Mouse (Mus musculus) cerebellum, adult 2 months (tissue): ENCODE results near the gene a. TPM values are rescaled to one million over a fixed set of nuclear protein-coding genes. Genes with fewer than 3 reads are reported as not detected.
"Not testable (repeated sequence)": the region's sequence is repeated elsewhere in the genome, so short reads cannot be mapped to it uniquely, and the experiment has no call there.

ENCODE experiments used
- DNase-seq, 2 experiments: peaks; one replicate each; pipeline ENCODE4 v3.0.0; 2021
- H3K27ac ChIP-seq: fragments of 200-500 bp; 2 replicates; pipeline ENCODE4 v1.5.1; 2012; ENCODE audit warnings: low read length, control low read depth, inconsistent platforms; ENCODE audit not compliant: insufficient read depth
- H3K27me3 ChIP-seq: fragments of 200-500 bp; 2 replicates; pipeline ENCODE4 v1.6.1; 2012; ENCODE audit warnings: inconsistent platforms, mild to moderate bottlenecking, low read length, moderate library complexity; ENCODE audit not compliant: control insufficient read depth, insufficient read depth
- H3K4me1 ChIP-seq: fragments of 200-500 bp; 2 replicates; pipeline ENCODE4 v1.6.1; 2011; ENCODE audit warnings: low read length; ENCODE audit not compliant: control insufficient read depth, insufficient read depth
- H3K4me3 ChIP-seq: fragments of 200-500 bp; replicated peaks from 2 replicates; pipeline ENCODE3; 2011; ENCODE audit warnings: mild to moderate bottlenecking, low read depth, low read length, control low read depth; ENCODE audit not compliant: insufficient read depth
- CTCF ChIP-seq: fragments of 200-500 bp; IDR thresholded peaks from 2 replicates; pipeline ENCODE4 v1.5.1; 2011; ENCODE audit warnings: low read depth, mild to moderate bottlenecking, control low read depth, low read length, moderate library complexity, borderline replicate concordance; ENCODE audit not compliant: insufficient read depth
- POLR2A ChIP-seq: fragments of 200-500 bp; IDR thresholded peaks from 2 replicates; pipeline ENCODE4 v1.6.1; 2011; ENCODE audit warnings: low read length, control low read depth, borderline replicate concordance; ENCODE audit not compliant: insufficient read depth
- WGBS: fragments of 180-500 bp; shearing (Covaris S2); methylation state at CpG from one replicate; pipeline ENCODE4 v1.1.7; 2018; 5-methylcytosine and 5-hydroxymethylcytosine counted together
- polyA plus RNA-seq: library from polyadenylated mRNA; depleted of rRNA; stranded (reverse); fragments of >200 nt; gene quantifications from 2 replicates; pipeline ENCODE4 v1.2.3, GENCODE M21; 2012

a gene
- polyA plus RNA-seq, 1 experiment = 0.28 TPM

DNA sequence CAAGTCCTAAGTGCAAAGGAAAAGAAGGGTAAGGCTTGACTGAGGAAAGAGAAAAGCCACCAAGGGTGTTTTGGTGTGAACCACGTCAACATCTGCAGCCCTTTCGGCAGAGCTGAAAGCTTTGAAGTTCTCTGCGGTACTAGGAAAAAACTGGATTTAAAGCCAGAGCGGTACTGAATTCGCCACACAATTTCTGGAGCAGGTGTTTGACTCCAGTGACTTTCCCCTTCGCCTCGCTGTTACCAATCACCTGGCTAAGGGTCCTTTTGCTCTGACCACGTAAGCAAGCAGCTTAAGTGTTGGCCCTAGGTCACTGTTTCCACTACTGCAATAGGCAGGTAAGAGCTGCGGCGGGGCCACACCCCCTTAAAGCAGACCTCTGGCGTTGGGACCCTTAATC is 214.3 kb downstream of the a start:
- Histone ChIP-seq H3K27me3 (no peaks in the 10 kb centered on the region), H3K27ac (no peak overlapping the region), H3K4me3 (no peak overlapping the region), H3K4me1 (no peaks in the 10 kb centered on the region)
- no peak for DNase-seq
- TF ChIP-seq POLR2A = no peak
- TF ChIP-seq CTCF = no peak
- 95% methylated on average over 11 of the region's 11 CpGs for WGBS

DNA sequence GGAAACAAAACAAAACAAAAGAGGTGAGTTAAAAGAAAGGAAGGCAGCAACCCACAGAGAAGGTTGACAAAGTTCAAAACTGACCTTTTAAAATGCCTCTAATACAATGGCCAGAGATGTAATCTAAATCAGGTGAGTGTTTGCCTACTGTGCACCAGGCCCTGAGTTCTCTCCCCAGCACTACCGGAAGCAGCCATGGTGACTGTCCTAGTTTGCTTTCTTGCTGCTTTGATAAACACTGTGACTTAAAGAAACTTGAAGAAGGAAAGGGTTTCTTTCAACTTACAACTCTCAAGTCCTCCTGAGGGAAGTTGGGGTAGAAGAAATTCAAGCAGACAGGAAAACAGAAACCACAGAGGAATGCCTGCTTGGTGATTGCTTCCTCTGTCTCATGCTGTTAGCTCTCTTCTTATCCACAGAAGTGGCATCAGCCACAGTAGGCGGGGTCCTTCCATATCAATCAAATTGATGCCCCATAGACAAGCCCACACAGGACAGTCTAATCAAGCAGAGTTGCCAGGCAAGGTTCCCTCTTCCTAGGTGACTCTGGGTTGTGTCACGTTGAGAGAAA is 220.0 kb downstream of the a start:
- H3K4me3 ChIP-seq = no peak overlapping the region
- no peak for TF ChIP-seq POLR2A
- no peak for TF ChIP-seq CTCF
- no peaks in the 10 kb centered on the region for H3K27me3 ChIP-seq
- no peak for DNase-seq
- no peak overlapping the region for H3K27ac ChIP-seq
- 78% methylated on average over 3 of the region's 3 CpGs for WGBS
- H3K4me1 ChIP-seq = no peaks in the 10 kb centered on the region

DNA sequence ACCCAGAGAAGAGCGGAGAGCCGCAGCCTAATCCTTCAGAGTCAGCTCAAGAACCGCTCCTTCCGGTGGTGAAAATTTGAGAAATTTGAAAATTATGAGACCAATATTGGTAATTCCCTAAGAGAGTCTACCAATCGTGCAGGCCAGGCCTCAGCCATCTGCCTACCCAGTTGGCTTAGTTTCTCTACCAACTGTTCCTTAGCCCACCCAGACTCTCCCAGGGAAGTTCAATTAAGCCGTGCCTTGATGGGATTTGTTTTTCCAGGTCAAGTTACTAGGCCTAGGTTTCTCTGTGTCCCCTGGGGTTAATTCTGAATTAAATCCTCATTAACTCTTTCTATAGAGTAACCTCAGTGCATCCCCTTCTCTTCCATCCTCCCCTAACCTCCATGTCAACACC is 221.8 kb downstream of the a start:
- 66% methylated on average over 6 of the region's 6 CpGs for WGBS
- DNase-seq = no peak
- Histone ChIP-seq H3K4me1 (no peaks in the 10 kb centered on the region), H3K27ac (no peak overlapping the region), H3K4me3 (no peak overlapping the region), H3K27me3 (no peaks in the 10 kb centered on the region)
- TF ChIP-seq CTCF (no peak), POLR2A (no peak)

DNA sequence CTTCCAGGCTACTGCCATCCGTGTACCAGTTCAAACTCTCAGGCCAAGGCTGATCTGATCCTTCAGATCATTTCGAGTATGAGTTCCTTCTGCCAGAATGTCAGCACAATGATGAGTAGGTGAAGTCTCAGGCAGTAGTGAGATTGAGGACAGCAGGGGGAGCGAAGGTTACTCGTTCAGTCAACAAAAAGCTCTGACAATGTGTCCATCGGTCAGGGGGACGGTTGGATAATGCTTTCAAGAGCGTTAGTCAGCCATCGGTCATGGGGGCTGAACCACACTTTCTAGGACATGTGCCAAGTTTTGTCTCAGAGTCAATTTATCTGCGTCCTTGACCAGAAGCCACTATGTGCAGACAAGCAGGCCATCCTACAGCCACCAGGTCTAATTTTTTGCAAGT is 225.5 kb downstream of the a start:
- H3K4me1 ChIP-seq, H3K4me3 ChIP-seq, H3K27ac ChIP-seq, DNase-seq, H3K27me3 ChIP-seq: not testable (repeated sequence)
- 45% methylated on average over 8 of the region's 9 CpGs for WGBS

- H3K27me3 ChIP-seq, H3K27ac ChIP-seq, H3K4me1 ChIP-seq, DNase-seq: not testable (repeated sequence)
- WGBS = 7% methylated on average over 23 of the region's 26 CpGs
- peak within 1 kb of the TSS; percentile 60 for H3K4me3 ChIP-seq
These were observed 227.1 kb downstream of the a start, which contains the start of gene Gm14226 for GRCm38 (mm10) chr2:155018251-155018755. Gm14226 (plus strand) TSS chr2:155018266.

DNA sequence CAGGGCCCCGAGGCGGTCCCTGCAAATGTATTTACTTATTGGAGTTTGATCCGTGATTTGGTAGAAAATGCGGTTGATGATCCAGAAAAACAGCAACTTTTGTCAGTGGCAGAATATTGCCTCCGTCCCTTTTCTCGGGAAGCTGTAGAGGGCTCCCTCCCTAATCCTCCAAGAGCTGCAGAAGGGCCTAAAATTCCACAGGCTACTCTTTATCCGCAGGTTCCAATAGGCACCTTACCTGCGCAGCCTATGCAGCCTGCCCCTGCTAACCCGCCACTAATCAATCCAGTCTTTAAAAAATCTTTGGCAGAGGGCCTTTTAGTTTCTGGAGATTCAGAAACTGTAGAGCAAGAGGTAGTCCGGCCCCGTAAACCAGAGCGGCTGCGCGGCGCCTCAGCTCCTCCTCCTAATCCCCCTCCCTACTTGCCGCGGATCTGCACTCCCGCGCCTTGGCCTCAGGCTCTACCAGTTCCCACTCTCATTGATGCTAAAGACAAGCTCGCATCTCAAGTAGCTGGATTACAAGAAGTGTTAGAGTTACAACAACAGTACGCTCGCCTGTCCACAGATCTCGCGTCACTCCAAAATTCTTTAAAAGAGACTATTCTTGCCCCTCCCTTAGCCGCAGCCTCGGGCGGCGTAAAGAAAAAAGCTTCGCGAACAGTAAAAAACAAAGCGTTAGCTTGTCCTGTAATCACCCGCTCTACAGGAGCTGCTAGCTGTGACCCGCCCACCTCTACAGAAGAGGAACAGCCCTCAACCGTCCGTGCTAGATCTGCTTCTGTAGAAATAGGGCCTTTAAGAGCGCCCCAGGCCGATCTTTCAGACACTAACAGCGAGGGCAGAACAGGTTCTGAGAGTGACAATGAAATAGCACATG is 227.8 kb downstream of the a start:
- DNase-seq = peak; percentile 50 to 51
- WGBS = 1% methylated on average over 38 of the region's 38 CpGs
- H3K4me1 ChIP-seq = no peaks in the 10 kb centered on the region
- peak overlapping the region; percentile 60 for H3K4me3 ChIP-seq
- no peak overlapping the region for H3K27ac ChIP-seq
- no peak for TF ChIP-seq POLR2A
- TF ChIP-seq CTCF = no peak
- H3K27me3 ChIP-seq = no peaks in the 10 kb centered on the region

- Histone ChIP-seq H3K27ac (no peak overlapping the region), H3K4me1 (no peaks in the 10 kb centered on the region), H3K27me3 (no peaks in the 10 kb centered on the region), H3K4me3 (peak overlapping the region; percentile 60)
- TF ChIP-seq CTCF = peak; percentile 56; the same call in 1 of the 2 replicates
- no peak for TF ChIP-seq POLR2A
- DNase-seq = peak; percentile 86 to 90
- WGBS = under 1% methylated on average over 22 of the region's 22 CpGs
These were observed 228.5 kb downstream of the a start for GRCm38 (mm10) chr2:155019673-155020072.

- not testable (repeated sequence) for H3K27ac ChIP-seq, H3K4me3 ChIP-seq, H3K4me1 ChIP-seq, H3K27me3 ChIP-seq
- whole genome bisulfite sequencing = 61% methylated on average over 20 of the region's 20 CpGs
- DNase-seq = peak in 1 of 2 experiments; percentile 4
These were observed 229.1 kb downstream of the a start for GRCm38 (mm10) chr2:155020247-155020826.
